Mouse (Mus musculus) gonadal fat pad, adult 2 months (tissue): ENCODE measurements at regions not wholly inside any gene's neighbourhood (a gene's known extent, or its start where the extent isn't known, plus 50 kb on each side); places are given as distances from the start of the nearest gene placed in this dataset.

Source experiments
- DNase-seq: peaks from one replicate; pipeline ENCODE4 v3.0.0-alpha.2; 2012; ENCODE audit warnings: low read depth

- no peak for DNase-seq
Measured at GRCm38 (mm10) chr5:106320039-106320438, 137.9 kb downstream of the Barhl2 start.

GRCm38 (mm10) chr5:106318246-106318645 is 139.7 kb downstream of the Barhl2 start:
- no peak for DNase-seq

- no peak for DNase-seq
Measured at GRCm38 (mm10) chr5:106313874-106314273, 144.1 kb downstream of the Barhl2 start.

GRCm38 (mm10) chr5:106301372-106301771 is 156.6 kb downstream of the Barhl2 start:
- no peak for DNase-seq

GRCm38 (mm10) chr5:106296721-106297120 is 161.2 kb downstream of the Barhl2 start:
- no peak for DNase-seq

GRCm38 (mm10) chr5:106295993-106296392 is 162.0 kb downstream of the Barhl2 start:
- DNase-seq: no peak

GRCm38 (mm10) chr5:106295538-106295937 is 162.4 kb downstream of the Barhl2 start:
- DNase-seq: no peak

GRCm38 (mm10) chr5:106292387-106293229 is 165.4 kb downstream of the Barhl2 start:
- no peak for DNase-seq

GRCm38 (mm10) chr5:106285152-106285551 is 172.8 kb downstream of the Barhl2 start:
- DNase-seq: no peak

GRCm38 (mm10) chr5:106284731-106285130 is 173.2 kb downstream of the Barhl2 start:
- DNase-seq: no peak

GRCm38 (mm10) chr5:106282646-106283045 is 175.3 kb downstream of the Barhl2 start:
- DNase-seq: no peak

GRCm38 (mm10) chr5:106277786-106278185 is 180.2 kb downstream of the Barhl2 start:
- DNase-seq: no peak

- no peak for DNase-seq
Measured at GRCm38 (mm10) chr5:106277231-106277630, 180.7 kb downstream of the Barhl2 start.

- no peak for DNase-seq
Measured at GRCm38 (mm10) chr5:106276186-106276585, 181.8 kb downstream of the Barhl2 start.

GRCm38 (mm10) chr5:106274617-106275016 is 183.3 kb downstream of the Barhl2 start:
- DNase-seq: no peak

GRCm38 (mm10) chr5:106264536-106264935 is 193.4 kb downstream of the Barhl2 start:
- no peak for DNase-seq

- DNase-seq: no peak
Measured at GRCm38 (mm10) chr5:106257179-106257578, 200.8 kb downstream of the Barhl2 start.

GRCm38 (mm10) chr5:106229154-106229553 is 228.8 kb downstream of the Barhl2 start:
- no peak for DNase-seq

GRCm38 (mm10) chr5:106224141-106224540 is 233.8 kb downstream of the Barhl2 start:
- DNase-seq: no peak

- DNase-seq: no peak
Measured at GRCm38 (mm10) chr5:106209543-106209942, 248.4 kb downstream of the Barhl2 start.

GRCm38 (mm10) chr5:106207706-106208105 is 250.3 kb downstream of the Barhl2 start:
- no peak for DNase-seq

GRCm38 (mm10) chr5:106205724-106206123 is 252.2 kb downstream of the Barhl2 start:
- DNase-seq: no peak

- no peak for DNase-seq
Measured at GRCm38 (mm10) chr5:106200631-106201030, 257.3 kb downstream of the Barhl2 start.

GRCm38 (mm10) chr5:106199061-106199460 is 258.9 kb downstream of the Barhl2 start:
- DNase-seq: no peak
